Mouse (Mus musculus): ENCODE measurements around the gene Ankrd50.

The Ankrd50 gene
- long read RNA-seq, experiment 1, result 0 reads
- long read RNA-seq, experiment 2, result 0 reads

- intact Hi-C loops (cut with DNase I), result loop anchor here (5.0 to 10.0 kb wide), 2 partner anchors 232 to 360 kb away; no protein-coding TSS in a partner anchor
Measured at GRCm38 (mm10) chr3:38484191-38485106, at the start of gene Ankrd50. Gene Ankrd50, minus strand, starts transcription at chr3:38484844.

DNA sequence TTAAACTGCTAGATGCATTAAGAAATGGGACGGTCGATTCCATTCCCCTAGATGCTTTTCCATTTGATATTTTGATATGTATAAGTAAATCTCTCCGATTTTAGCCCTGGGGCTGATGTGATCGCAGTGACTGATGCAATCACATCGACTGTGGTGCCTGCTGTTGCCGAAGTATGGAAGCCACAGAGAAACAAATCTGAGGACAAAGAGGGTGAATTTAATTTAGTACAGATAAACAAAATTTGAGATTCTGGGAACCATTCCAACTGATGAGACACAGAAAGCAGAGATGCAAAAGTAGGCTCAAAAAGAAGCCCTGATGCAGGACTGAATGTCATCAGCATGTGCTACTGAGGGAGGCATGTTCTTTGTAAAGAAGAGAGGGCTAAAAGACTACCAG lies 49.6 kb upstream of the Ankrd50 start:
- intact Hi-C loops (cut with DNase I), result no loop called here

- intact Hi-C loops (cut with DNase I), result no loop called here
Measured at GRCm38 (mm10) chr3:38520426-38520825, 35.8 kb upstream of the Ankrd50 start.

DNA sequence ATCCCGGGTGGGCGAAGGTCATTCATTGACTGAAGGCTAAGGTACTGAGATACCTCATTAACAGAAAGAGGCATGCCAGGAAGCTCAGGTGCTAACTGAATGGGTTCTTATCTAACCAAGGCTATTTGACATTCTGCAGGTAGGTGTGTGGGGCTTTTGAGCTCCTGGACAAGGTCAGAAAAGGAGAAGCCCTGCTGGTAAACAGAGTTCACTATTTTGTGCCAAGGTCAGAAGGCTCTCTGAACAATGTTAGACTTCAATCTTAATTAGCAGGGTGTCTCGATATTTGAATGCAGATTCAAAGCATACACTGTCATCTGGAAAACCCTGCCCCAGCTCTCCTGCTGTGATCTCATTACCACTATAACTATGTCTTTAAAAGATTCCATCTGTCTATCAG lies 35.3 kb upstream of the Ankrd50 start:
- intact Hi-C loops (cut with DNase I), result no loop called here

GRCm38 (mm10) chr3:38503606-38504005 lies 19.0 kb upstream of the Ankrd50 start:
- intact Hi-C loops (cut with DNase I), result no loop called here

GRCm38 (mm10) chr3:38502156-38502555 lies 17.5 kb upstream of the Ankrd50 start:
- intact Hi-C loops (cut with DNase I), result no loop called here

- intact Hi-C loops (cut with DNase I), result no loop called here
Measured at GRCm38 (mm10) chr3:38501739-38502138, 17.1 kb upstream of the Ankrd50 start.

DNA sequence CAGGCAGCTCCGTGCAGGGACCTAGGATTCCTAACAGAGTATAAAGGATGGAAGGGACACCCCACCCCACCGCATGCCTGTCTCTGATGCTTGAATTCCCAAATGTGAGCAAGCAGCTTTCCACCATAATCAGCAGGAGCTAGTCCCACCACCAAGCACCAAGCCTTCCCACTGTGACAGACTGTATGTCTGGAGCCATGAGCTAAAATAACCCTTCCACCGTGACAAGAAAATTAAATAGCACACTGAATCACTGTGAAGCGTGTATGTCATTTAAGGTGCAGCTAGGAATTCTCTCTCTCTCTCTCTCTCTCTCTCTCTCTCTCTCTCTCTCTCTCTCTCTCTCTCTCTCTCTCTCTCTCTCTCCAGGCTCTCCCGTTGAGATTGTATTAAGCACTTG lies 16.7 kb upstream of the Ankrd50 start:
- intact Hi-C loops (cut with DNase I), result no loop called here

- intact Hi-C loops (cut with DNase I), result no loop called here
Measured at GRCm38 (mm10) chr3:38498561-38498960, 13.9 kb upstream of the Ankrd50 start.

- intact Hi-C loops (cut with DNase I), result no loop called here
Measured at GRCm38 (mm10) chr3:38496795-38497385, 12.2 kb upstream of the Ankrd50 start.

DNA sequence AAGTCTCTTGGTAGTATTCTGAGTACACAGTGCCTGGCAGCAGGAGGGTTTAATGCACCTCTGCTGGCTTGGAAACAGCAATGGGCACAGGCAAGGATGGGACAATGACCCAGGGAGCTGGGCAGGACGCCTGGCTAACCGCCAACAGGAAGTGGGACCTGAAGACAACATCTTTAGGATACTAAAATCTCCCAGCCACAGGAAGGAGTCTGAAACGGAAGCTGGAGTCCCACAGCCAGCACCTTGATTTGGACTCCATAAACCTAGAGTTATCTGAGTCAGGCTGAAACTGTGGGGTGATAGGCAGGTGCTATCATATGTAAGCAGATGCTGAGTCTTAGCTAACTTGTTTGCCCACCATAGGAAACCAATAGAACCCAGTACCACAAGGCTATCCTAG lies 7.1 kb upstream of the Ankrd50 start:
- intact Hi-C loops (cut with DNase I), result no loop called here

DNA sequence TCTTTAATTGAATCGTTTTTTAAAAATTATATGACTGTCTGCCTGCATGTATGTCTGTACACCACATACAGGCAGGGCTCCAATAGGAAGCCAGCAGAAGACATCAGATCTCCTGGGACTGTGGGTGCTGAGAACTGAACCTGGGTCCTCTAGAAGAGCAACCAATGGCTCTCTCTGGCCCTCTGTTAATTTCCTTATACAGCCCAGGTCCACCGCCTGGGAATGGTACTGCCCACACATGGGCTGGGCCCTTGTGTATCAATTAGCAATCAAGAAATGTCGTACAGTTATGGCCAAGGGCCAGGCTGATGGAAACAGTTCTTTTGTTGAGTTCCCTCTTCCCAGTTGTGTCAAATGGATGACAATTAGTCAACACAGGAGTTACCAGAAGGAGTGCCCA lies 6.6 kb upstream of the Ankrd50 start:
- intact Hi-C loops (cut with DNase I), result no loop called here

DNA sequence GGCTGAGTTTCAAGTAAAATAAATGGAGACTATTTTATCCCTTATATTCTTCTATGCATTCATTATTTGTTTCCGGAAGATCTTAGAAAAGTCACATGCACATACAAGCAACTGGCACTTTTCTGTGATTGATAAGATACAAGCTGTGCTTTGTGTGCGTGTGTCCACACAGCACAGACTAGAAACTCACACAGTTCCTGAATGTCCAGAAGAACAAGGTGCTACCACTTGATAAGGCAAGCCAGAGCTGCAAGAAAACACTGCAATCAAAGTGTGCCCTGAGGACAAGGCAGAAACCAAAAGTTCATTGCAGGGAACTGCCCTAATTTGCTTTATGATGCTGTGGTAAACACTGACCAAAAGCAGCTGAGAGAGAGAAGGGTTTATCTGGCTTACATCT lies 6.1 kb upstream of the Ankrd50 start:
- intact Hi-C loops (cut with DNase I), result no loop called here

DNA sequence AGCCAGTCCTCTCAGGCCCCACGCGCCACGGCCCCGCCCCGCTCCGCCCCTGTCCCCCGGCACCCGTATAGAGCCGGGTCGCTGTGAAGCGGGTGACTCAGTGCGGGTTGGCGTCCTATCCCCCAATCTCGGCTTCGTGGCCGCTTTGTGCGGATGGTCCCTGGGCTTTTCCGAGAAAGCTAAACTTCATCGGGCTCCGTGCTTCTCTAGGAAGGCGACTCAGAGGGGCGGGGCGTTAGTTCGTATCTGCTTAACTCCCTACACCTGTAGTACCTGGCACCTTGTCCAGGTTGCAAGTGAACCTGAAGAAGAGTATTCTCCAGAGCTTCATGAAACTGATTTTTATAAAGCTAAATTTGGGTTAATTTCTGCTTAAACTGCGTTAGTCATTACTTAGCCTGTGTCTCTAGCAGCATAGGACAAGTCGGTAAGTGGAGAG lies 482 bp upstream of the Ankrd50 start:
- intact Hi-C loops (cut with DNase I), result loop anchor here (10.0 kb wide), 1 partner anchor 360 kb away; no protein-coding TSS in a partner anchor

- intact Hi-C loops (cut with DNase I), result loop anchor here (5.0 to 10.0 kb wide), 2 partner anchors 231 to 361 kb away; no protein-coding TSS in a partner anchor
Measured at GRCm38 (mm10) chr3:38483551-38483950, 1.1 kb downstream of the Ankrd50 start.

- intact Hi-C loops (cut with DNase I), result loop anchor here (5.0 to 10.0 kb wide), 2 partner anchors 230 to 362 kb away; no protein-coding TSS in a partner anchor
Measured at GRCm38 (mm10) chr3:38482749-38483148, 1.9 kb downstream of the Ankrd50 start.

- intact Hi-C loops (cut with DNase I), result loop anchor here (5.0 to 10.0 kb wide), 2 partner anchors 229 to 364 kb away; no protein-coding TSS in a partner anchor
Measured at GRCm38 (mm10) chr3:38481106-38481505, 3.5 kb downstream of the Ankrd50 start.

GRCm38 (mm10) chr3:38477936-38478335 lies 6.7 kb downstream of the Ankrd50 start:
- intact Hi-C loops (cut with DNase I), result no loop called here

- intact Hi-C loops (cut with DNase I), result no loop called here
Measured at GRCm38 (mm10) chr3:38475587-38475986, 9.1 kb downstream of the Ankrd50 start.

DNA sequence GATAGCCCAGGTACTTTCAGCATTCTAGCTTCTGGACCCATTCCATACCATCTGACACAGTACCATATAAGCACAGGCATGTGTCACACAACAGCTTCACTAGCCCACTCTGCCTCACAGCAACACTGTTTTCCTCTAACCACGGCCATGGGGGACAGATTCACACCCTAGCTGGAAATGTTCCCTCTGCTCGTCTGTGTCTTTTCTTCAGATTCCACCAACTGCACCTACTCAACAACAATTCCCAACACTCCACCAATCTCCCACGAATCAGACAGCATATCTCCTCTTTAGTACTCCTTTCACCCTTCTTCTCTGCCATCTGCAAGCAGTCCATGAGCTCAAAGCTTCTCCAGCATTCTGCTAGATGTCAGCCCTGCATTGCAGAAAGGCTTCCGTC lies 11.5 kb downstream of the Ankrd50 start:
- intact Hi-C loops (cut with DNase I), result no loop called here

- intact Hi-C loops (cut with DNase I), result no loop called here
Measured at GRCm38 (mm10) chr3:38471516-38471915, 13.1 kb downstream of the Ankrd50 start.

DNA sequence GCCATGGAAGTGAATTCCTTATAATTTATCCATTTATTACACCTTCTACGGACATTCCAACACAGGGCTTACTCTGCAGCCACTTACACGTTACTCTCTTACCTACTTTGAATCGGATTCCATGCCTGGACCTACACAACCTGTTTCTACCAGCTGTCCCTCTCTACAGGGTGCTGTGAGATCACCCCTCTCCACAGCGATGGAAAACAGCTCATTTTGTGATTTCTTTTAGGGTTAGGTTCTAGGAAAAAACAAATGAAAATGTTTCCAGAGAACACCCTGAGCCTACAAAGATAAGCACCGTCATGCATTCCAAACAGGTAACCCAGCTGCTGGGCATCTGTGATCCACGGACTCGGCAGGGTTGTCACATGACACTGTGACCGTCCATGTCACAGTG lies 16.5 kb downstream of the Ankrd50 start:
- intact Hi-C loops (cut with DNase I), result no loop called here

All from adrenal gland (tissue).